Mouse (Mus musculus) ES-Bruce4 (cell line): Measurements from ENCODE around the gene S1pr3. TPM values are rescaled to one million over a fixed set of nuclear protein-coding genes. Genes with fewer than 3 reads are reported as not detected.

Experiments used
- H3K27ac ChIP-seq: 2 replicates; pipeline ENCODE4 v1.5.1; 2012; ENCODE audit warnings: low read length, inconsistent platforms; ENCODE audit not compliant: insufficient read depth
- H3K27me3 ChIP-seq: 2 replicates; pipeline ENCODE4 v1.6.1; 2012; ENCODE audit warnings: mild to moderate bottlenecking, low read length, inconsistent platforms; ENCODE audit not compliant: control insufficient read depth, poor library complexity, insufficient read depth, severe bottlenecking
- H3K36me3 ChIP-seq: 2 replicates; pipeline ENCODE4 v1.6.1; 2012; ENCODE audit warnings: inconsistent platforms, mild to moderate bottlenecking, low read length, moderate library complexity; ENCODE audit not compliant: control insufficient read depth, poor library complexity, insufficient read depth, severe bottlenecking
- H3K4me1 ChIP-seq: one replicate; pipeline ENCODE4 v1.8.1; 2011; ENCODE audit warnings: low read length; ENCODE audit not compliant: control insufficient read depth, insufficient read depth
- H3K4me3 ChIP-seq: 2 replicates; pipeline ENCODE4 v1.5.1; 2011; ENCODE audit warnings: low read depth, mild to moderate bottlenecking, low read length
- H3K9ac ChIP-seq: 2 replicates; pipeline ENCODE4 v1.6.1; 2012; ENCODE audit warnings: low read depth, mild to moderate bottlenecking, inconsistent platforms; ENCODE audit not compliant: poor library complexity, severe bottlenecking
- H3K9me3 ChIP-seq: replicated peaks from 2 replicates; pipeline ENCODE4 v1.6.1; 2012; ENCODE audit warnings: mild to moderate bottlenecking, low read length, inconsistent platforms; ENCODE audit not compliant: control insufficient read depth, poor library complexity, insufficient read depth, severe bottlenecking
- CTCF ChIP-seq: IDR thresholded peaks from one replicate; pipeline ENCODE4 v1.8.1; 2011; ENCODE audit warnings: low read depth, low read length
- EP300 ChIP-seq: IDR thresholded peaks from 2 replicates; pipeline ENCODE4 v1.6.1; 2011; ENCODE audit warnings: low read depth, low read length; ENCODE audit not compliant: insufficient read depth
- POLR2A ChIP-seq: IDR thresholded peaks from one replicate; pipeline ENCODE4 v1.8.1; 2011; ENCODE audit warnings: low read length; ENCODE audit not compliant: insufficient read depth
- polyA plus RNA-seq: library from polyadenylated mRNA; stranded (reverse); fragments of >200 nt; gene quantifications from 2 replicates; pipeline ENCODE4 v1.2.4, GENCODE M21; 2011; ENCODE audit warnings: low read depth; ENCODE audit not compliant: missing spikeins, insufficient read depth, insufficient read length

The S1pr3 gene
- polyA plus RNA-seq, 1 experiment, result 0.97 TPM

- Histone ChIP-seq H3K4me3 (no peak overlapping the region), H3K9ac (no peak overlapping the region), H3K36me3 (no peaks in the 10 kb centered on the region), H3K27ac (no peak overlapping the region), H3K9me3 (peaks cover 8% of the 10 kb centered on the region; the same call in 1 of the 2 replicates), H3K4me1 (peaks cover 4% of the 10 kb centered on the region), H3K27me3 (no peaks in the 10 kb centered on the region)
- no peak for TF ChIP-seq POLR2A
- no peak for TF ChIP-seq CTCF
- TF ChIP-seq EP300, result no peak
Observed at GRCm38 (mm10) chr13:51399562-51399961, 8.9 kb upstream of the S1pr3 start.

GRCm38 (mm10) chr13:51400186-51400719 is 8.2 kb upstream of the S1pr3 start:
- H3K9me3 ChIP-seq, result 0 out of 2 replicates have a peak, but pooled peaks cover 3% of the 10 kb centered on the region
- no peaks in the 10 kb centered on the region for H3K36me3 ChIP-seq
- no peaks in the 10 kb centered on the region for H3K27me3 ChIP-seq
- H3K9ac ChIP-seq, result 0 out of 2 replicates have a peak overlapping the region, but pooled peaks have one; percentile 0
- TF ChIP-seq CTCF (no peak), EP300 (no peak), POLR2A (no peak)
- H3K27ac ChIP-seq, result no peak overlapping the region
- peaks cover 4% of the 10 kb centered on the region for H3K4me1 ChIP-seq
- no peak overlapping the region; the same call in 1 of the 2 replicates for H3K4me3 ChIP-seq

GRCm38 (mm10) chr13:51400736-51401501 is 7.5 kb upstream of the S1pr3 start:
- Histone ChIP-seq H3K27me3 (no peaks in the 10 kb centered on the region), H3K36me3 (no peaks in the 10 kb centered on the region), H3K9ac (0 out of 2 replicates have a peak overlapping the region, but pooled peaks have one; percentile 0), H3K27ac (0 out of 2 replicates have a peak overlapping the region, but pooled peaks have one; percentile 13), H3K4me1 (peaks cover 4% of the 10 kb centered on the region), H3K4me3 (no peak overlapping the region; the same call in none of the 2 replicates), H3K9me3 (no peaks in the 10 kb centered on the region)
- TF ChIP-seq EP300 (0 out of 2 replicates have a peak, but pooled peaks have one; percentile 22), POLR2A (no peak)

GRCm38 (mm10) chr13:51404566-51404965 is 3.9 kb upstream of the S1pr3 start:
- peaks cover 4% of the 10 kb centered on the region for H3K4me1 ChIP-seq
- no peaks in the 10 kb centered on the region for H3K9me3 ChIP-seq
- TF ChIP-seq POLR2A (no peak), CTCF (no peak), EP300 (no peak)
- no peak overlapping the region for H3K9ac ChIP-seq
- no peaks in the 10 kb centered on the region for H3K27me3 ChIP-seq
- H3K4me3 ChIP-seq, result no peak overlapping the region
- H3K36me3 ChIP-seq, result no peaks in the 10 kb centered on the region
- no peak overlapping the region for H3K27ac ChIP-seq

- TF ChIP-seq CTCF, result no peak
- no peak for TF ChIP-seq POLR2A
- no peak overlapping the region for H3K9ac ChIP-seq
- peaks cover 4% of the 10 kb centered on the region for H3K4me1 ChIP-seq
- H3K4me3 ChIP-seq, result no peak overlapping the region
- no peaks in the 10 kb centered on the region for H3K9me3 ChIP-seq
- no peak overlapping the region for H3K27ac ChIP-seq
- H3K36me3 ChIP-seq, result no peaks in the 10 kb centered on the region
- H3K27me3 ChIP-seq, result no peaks in the 10 kb centered on the region
Observed at GRCm38 (mm10) chr13:51405731-51406320, 2.6 kb upstream of the S1pr3 start.
